Mouse (Mus musculus) hindbrain, embryonic 15.5 days (tissue): ENCODE results near the gene Polr1c. TPM values are rescaled to one million over a fixed set of nuclear protein-coding genes. Genes with fewer than 3 reads are reported as not detected.

Experiments used
- ATAC-seq: fragments of 200-750 bp; cut with Nextera tagmentation; 2 replicates; pipeline ENCODE4 v1.8.0; 2017; ENCODE audit warnings: low read depth, moderate number of reproducible peaks, moderate TSS enrichment; ENCODE audit not compliant: low FRiP score
- H3K27ac ChIP-seq: fragments of 300-500 bp; sonication (generic); replicated peaks from 2 replicates; pipeline ENCODE4 v1.5.1; 2015; ENCODE audit warnings: mild to moderate bottlenecking, inconsistent platforms
- H3K27me3 ChIP-seq: fragments of 300-500 bp; sonication (generic); 2 replicates; pipeline ENCODE4 v1.6.1; 2015; ENCODE audit warnings: control low read depth, inconsistent platforms
- H3K36me3 ChIP-seq: fragments of 300-500 bp; sonication (generic); 2 replicates; pipeline ENCODE4 v1.6.1; 2015; ENCODE audit warnings: control low read depth, inconsistent platforms
- H3K4me1 ChIP-seq: fragments of 300-500 bp; sonication (generic); replicated peaks from 2 replicates; pipeline ENCODE4 v1.6.1; 2015; ENCODE audit warnings: control low read depth, inconsistent platforms
- H3K4me2 ChIP-seq: fragments of 300-500 bp; sonication (generic); 2 replicates; pipeline ENCODE4 v1.6.1; 2015; ENCODE audit warnings: moderate library complexity, mild to moderate bottlenecking, inconsistent platforms
- H3K4me3 ChIP-seq: fragments of 300-500 bp; sonication (generic); 2 replicates; pipeline ENCODE4 v1.5.1; 2015; ENCODE audit warnings: mild to moderate bottlenecking, inconsistent platforms
- H3K9ac ChIP-seq: fragments of 300-500 bp; sonication (generic); 2 replicates; pipeline ENCODE4 v1.6.1; 2015; ENCODE audit warnings: inconsistent platforms
- H3K9me3 ChIP-seq: fragments of 300-500 bp; sonication (generic); 2 replicates; pipeline ENCODE4 v1.6.1; 2016; ENCODE audit warnings: control low read depth, inconsistent platforms
- WGBS: fragments of 180-500 bp; shearing (Covaris S2); methylation state at CpG from one replicate; pipeline ENCODE4 v1.1.7; 2015; 5-methylcytosine and 5-hydroxymethylcytosine counted together
- polyA plus RNA-seq: library from polyadenylated mRNA; unstranded; fragments of >200 nt; fragmentation: Nextera tagmentation; extraction: Ambion mirVana; gene quantifications from 2 replicates; pipeline ENCODE4 v1.2.1, GENCODE M21; 2015

Gene Polr1c
- polyA plus RNA-seq, 1 experiment from 2014 or later: 74.0 TPM

DNA sequence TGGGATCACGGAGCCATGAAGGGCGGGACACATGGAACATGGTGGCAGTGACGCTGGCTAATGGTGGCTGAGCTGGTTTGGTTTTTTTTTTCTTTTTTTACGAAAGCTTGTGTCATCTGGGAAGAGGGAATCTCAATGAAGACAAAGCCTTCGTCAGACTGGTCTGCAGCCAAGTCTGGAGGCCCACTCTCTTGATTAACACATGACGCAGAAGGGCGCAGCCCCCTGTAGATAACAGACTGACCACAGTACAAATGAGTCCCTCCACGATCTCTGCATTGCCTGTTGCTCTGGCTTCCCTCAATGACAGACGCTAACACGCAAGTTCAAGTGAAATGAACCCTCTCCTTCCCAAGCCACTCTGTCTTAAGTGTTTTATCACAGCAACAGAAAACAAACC, 27.7 kb upstream of the Polr1c start:
- Histone ChIP-seq H3K9me3 (no peaks in the 10 kb centered on the region), H3K27ac (no peak overlapping the region), H3K4me1 (no peaks in the 10 kb centered on the region), H3K4me3 (no peak overlapping the region), H3K36me3 (peaks cover 12% of the 10 kb centered on the region; the same call in 1 of the 2 replicates), H3K27me3 (no peaks in the 10 kb centered on the region), H3K9ac (no peak overlapping the region), H3K4me2 (no peak overlapping the region)
- no peak for ATAC-seq
- 90% methylated on average over 10 of the region's 10 CpGs for WGBS

DNA sequence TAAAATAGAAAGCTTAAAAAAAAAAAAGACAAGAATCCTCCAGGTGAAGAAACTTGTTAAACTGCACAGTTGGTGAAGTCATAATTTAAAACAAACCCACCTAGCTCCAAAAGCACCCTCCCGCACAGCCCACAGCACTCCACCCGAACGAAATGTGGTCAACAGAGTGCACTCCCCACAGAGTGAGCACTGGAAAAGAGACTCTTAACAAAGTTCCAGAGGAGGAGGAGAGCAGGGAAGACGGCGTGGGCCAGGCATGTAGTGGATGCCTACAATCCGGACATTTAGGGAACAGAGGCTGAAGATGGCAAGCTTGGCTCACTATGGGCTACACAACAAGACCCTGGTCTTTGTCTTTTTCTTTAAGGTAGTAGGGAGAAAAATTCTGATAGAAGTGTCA, 27.2 kb upstream of the Polr1c start:
- no peak overlapping the region for H3K9ac ChIP-seq
- 91% methylated on average over 6 of the region's 6 CpGs for WGBS
- no peak overlapping the region for H3K4me2 ChIP-seq
- H3K9me3 ChIP-seq: no peaks in the 10 kb centered on the region
- H3K27me3 ChIP-seq: no peaks in the 10 kb centered on the region
- no peak overlapping the region for H3K27ac ChIP-seq
- no peaks in the 10 kb centered on the region for H3K4me1 ChIP-seq
- no peak overlapping the region for H3K4me3 ChIP-seq
- ATAC-seq: no peak
- peaks cover 15% of the 10 kb centered on the region; the same call in 1 of the 2 replicates for H3K36me3 ChIP-seq

DNA sequence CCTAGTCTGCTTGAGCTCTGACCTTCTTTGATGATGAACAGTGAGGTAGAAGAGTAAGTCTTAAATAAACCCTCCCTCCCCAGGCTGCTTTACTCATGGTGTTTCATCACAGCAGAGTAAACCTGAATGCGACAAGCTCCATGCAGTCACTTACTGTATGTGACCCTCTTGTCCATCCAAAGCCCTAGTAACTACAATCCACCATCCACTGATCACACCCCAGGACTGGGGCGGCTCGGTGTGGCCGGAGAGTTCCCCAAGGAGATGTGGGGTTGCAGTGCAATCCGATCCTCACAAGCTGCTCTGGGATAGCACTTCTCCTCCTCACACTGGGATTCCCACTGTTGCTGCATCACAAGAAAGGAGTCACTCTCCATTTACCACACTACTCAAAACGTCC, 26.6 kb upstream of the Polr1c start:
- no peak overlapping the region for H3K4me2 ChIP-seq
- no peak for ATAC-seq
- H3K9me3 ChIP-seq: no peaks in the 10 kb centered on the region
- no peaks in the 10 kb centered on the region for H3K27me3 ChIP-seq
- no peak overlapping the region for H3K27ac ChIP-seq
- H3K4me3 ChIP-seq: no peak overlapping the region
- H3K36me3 ChIP-seq: peaks cover 15% of the 10 kb centered on the region; the same call in 1 of the 2 replicates
- H3K9ac ChIP-seq: no peak overlapping the region
- H3K4me1 ChIP-seq: no peaks in the 10 kb centered on the region
- WGBS: 81% methylated on average over 6 of the region's 6 CpGs

DNA sequence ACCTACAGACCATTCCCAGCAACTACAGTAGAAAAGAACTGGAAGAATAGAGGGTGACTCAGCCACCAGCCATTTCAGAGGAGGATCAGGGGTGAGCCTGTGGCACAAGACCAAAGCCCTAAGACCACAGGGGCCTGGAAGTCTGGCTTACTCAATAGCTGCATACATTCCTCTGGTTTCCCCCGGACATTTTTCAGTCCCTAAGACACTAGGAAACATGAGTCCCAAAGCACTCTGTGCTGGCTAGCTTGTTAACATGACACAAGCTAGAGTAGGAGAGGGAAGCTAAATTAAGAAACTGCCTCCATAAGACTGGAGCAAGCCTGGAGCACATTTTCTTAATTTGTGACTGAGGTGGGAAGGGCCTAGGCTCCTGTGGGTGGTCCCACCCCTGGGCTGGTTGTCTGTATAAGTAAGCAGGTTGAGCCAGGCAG, 26.0 kb upstream of the Polr1c start:
- no peaks in the 10 kb centered on the region for H3K9me3 ChIP-seq
- no peak for ATAC-seq
- 77% methylated on average over 1 of the region's 1 CpGs for WGBS
- peaks cover 11% of the 10 kb centered on the region; the same call in 1 of the 2 replicates for H3K36me3 ChIP-seq
- H3K27me3 ChIP-seq: no peaks in the 10 kb centered on the region
- no peak overlapping the region for H3K27ac ChIP-seq
- no peak overlapping the region for H3K4me2 ChIP-seq
- no peak overlapping the region for H3K9ac ChIP-seq
- no peaks in the 10 kb centered on the region for H3K4me1 ChIP-seq
- no peak overlapping the region for H3K4me3 ChIP-seq

DNA sequence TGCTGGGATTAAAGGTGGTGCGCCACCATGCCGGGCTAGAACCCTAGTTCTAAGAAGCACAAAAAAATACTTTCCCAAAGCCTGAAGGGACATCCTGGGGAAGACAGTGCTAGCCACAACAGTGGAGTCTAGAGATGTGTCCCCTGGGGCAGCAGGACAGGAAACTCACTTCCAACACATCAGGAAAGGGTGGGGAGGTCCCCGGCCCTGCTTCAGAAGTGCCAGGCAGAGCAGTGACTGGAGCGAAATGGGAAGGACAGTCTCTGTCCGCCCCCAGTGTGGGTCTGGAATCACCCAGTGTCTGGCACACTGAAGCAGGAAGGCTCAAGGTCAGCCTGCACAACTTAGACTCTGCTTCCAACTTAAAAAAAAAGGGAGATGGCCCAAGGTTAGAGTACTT, 24.8 kb upstream of the Polr1c start:
- H3K4me3 ChIP-seq: no peak overlapping the region
- no peaks in the 10 kb centered on the region for H3K27me3 ChIP-seq
- no peak overlapping the region for H3K4me2 ChIP-seq
- H3K4me1 ChIP-seq: no peaks in the 10 kb centered on the region
- whole genome bisulfite sequencing: 87% methylated on average over 5 of the region's 5 CpGs
- 0 out of 2 replicates have a peak, but pooled peaks cover 7% of the 10 kb centered on the region for H3K36me3 ChIP-seq
- H3K9ac ChIP-seq: no peak overlapping the region
- no peak overlapping the region for H3K27ac ChIP-seq
- ATAC-seq: no peak
- H3K9me3 ChIP-seq: no peaks in the 10 kb centered on the region

DNA sequence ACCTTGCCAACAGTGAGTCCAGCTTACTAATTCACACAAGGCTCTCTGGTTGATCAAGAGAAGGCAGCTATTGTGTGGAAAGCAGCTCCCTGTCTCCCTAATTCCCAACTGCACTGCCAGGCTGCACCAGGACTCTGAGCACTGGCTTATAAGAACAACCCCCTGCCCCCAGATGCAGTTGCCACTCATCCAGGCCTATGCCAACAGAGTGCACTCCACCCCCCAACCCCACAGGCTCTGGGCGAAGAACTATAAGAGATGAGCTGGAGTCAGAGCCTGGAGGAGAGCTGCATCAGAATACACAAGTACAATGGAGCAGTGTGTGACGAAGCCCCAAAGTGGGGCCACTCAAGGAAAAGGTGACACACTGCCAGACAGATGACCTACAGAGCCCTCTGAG, 24.2 kb upstream of the Polr1c start:
- no peaks in the 10 kb centered on the region for H3K9me3 ChIP-seq
- no peak overlapping the region for H3K4me3 ChIP-seq
- no peaks in the 10 kb centered on the region for H3K4me1 ChIP-seq
- H3K27ac ChIP-seq: no peak overlapping the region
- H3K27me3 ChIP-seq: no peaks in the 10 kb centered on the region
- H3K36me3 ChIP-seq: 0 out of 2 replicates have a peak, but pooled peaks cover 7% of the 10 kb centered on the region
- no peak overlapping the region for H3K9ac ChIP-seq
- no peak for ATAC-seq
- no peak overlapping the region for H3K4me2 ChIP-seq
- 90% methylated on average over 2 of the region's 2 CpGs for WGBS

DNA sequence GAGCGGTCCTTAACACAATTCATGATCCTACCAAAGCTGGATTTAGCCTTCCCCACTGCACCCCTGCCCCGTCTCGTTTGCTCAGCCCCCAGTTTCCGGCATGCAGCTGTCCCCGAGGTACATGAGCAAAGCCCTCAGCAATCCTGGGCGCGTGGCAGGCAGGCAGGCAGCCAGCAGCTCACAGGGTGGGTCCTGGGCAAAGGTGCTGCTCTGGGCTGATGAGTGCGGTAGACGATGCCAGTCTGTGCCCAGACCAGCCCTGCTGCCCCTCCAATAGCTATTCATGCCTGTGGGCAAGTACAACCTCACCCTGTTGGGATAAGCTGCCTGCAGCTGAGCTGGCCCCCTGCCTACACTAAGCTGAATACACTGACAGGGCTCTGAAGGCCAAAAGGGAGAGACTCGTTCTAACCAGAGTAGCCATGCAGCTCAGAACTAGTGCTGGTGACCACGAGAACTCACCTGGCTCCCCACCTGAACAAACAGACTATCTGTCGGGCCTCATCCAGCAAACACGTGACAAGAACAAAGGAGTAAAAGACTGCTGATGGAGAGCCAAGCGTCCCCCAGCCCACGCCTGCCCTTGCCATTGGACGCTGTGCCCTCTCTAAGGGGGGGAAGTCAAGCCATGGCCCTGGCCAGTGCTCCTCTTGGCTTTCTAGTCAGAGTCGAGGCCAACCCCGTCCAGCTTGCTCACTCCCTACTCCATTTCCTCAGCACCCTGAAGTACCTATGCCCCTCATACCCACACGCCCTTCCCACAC, 22.1 kb upstream of the Polr1c start:
- H3K4me1 ChIP-seq: no peaks in the 10 kb centered on the region
- H3K4me2 ChIP-seq: no peak overlapping the region
- H3K4me3 ChIP-seq: no peak overlapping the region
- H3K27ac ChIP-seq: no peak overlapping the region
- no peaks in the 10 kb centered on the region for H3K27me3 ChIP-seq
- no peak overlapping the region for H3K9ac ChIP-seq
- H3K9me3 ChIP-seq: no peaks in the 10 kb centered on the region
- ATAC-seq: no peak
- H3K36me3 ChIP-seq: 0 out of 2 replicates have a peak, but pooled peaks cover 7% of the 10 kb centered on the region
- 88% methylated on average over 19 of the region's 19 CpGs for WGBS

DNA sequence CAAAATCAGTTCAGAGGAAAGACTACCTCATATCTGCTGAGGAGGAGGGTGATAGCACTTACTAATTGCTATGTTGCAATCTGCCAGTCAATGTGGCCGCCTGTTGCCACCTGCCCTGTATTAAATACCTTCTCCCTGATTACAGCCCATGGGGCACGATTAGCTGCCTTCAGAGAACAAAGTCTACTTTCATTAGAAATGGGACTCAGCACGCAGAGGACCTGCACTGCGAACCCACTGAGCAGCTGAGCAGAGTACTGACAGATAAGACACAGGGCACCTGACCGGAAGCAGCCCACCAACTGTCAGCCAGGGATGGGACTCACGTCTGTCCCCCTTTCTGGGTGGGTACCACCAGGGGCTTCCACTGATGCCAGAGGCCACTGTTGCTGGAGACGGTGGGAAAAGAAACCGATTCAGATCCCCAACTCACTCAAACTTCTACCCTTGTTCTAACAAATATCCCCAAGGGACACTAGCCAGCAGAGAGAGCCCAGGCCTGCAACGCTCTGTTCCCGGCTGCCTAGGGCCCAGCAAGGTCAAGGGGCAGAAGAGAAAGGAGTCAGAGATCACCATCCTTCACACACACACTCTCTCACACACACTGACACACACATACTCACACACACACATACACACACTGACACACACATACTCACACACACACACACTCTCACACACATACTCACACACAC, 20.3 kb upstream of the Polr1c start:
- Histone ChIP-seq H3K36me3 (0 out of 2 replicates have a peak, but pooled peaks cover 21% of the 10 kb centered on the region), H3K9ac (no peak overlapping the region), H3K4me3 (no peak overlapping the region), H3K4me2 (no peak overlapping the region), H3K9me3 (no peaks in the 10 kb centered on the region), H3K27me3 (no peaks in the 10 kb centered on the region), H3K27ac (no peak overlapping the region), H3K4me1 (no peaks in the 10 kb centered on the region)
- 85% methylated on average over 10 of the region's 10 CpGs for WGBS
- no peak for ATAC-seq

DNA sequence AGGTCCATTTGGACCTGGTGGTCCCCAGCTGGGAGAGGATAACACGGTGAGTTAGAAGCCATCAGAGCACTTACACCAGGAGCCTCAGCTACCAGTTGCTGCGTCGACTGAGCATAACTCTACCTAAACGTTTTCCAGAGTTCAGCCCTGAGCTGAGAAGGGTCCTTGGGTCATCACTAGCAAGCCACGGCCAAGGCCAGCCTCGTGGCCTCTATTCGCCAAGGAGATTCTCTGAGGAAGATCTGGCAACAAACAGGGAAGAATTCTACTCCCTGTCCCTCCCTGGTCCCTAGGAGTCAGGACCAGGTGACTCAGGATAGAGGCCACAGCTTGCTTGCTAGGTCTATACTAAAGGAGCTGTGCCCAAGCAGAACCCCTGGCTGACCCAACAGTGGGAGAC, 19.7 kb upstream of the Polr1c start:
- Histone ChIP-seq H3K36me3 (peaks cover 27% of the 10 kb centered on the region; the same call in 1 of the 2 replicates), H3K27me3 (no peaks in the 10 kb centered on the region), H3K4me2 (no peak overlapping the region), H3K9me3 (no peaks in the 10 kb centered on the region), H3K4me3 (no peak overlapping the region), H3K9ac (no peak overlapping the region), H3K4me1 (no peaks in the 10 kb centered on the region), H3K27ac (no peak overlapping the region)
- WGBS: 85% methylated on average over 7 of the region's 7 CpGs
- no peak for ATAC-seq

DNA sequence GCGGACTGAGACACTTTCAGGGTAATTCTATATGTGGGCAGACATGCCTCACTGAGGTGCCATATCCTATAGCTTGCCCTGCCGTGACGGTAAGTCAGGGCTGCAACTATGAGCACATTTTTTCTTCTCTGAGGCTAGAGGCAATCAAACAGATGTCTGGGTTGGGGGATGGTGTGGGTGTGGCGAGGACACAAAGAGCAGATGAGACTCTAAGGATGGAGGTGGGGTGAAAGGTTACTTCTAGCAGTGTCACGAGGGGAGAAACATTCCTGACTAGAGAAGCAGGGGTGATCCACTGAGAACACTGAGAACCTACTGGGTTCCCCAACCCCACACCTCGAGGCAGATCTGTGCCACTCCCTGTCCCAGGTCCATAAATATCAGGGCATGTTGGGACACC, 19.1 kb upstream of the Polr1c start:
- Histone ChIP-seq H3K9ac (no peak overlapping the region), H3K4me3 (no peak overlapping the region), H3K27ac (no peak overlapping the region), H3K27me3 (no peaks in the 10 kb centered on the region), H3K4me1 (no peaks in the 10 kb centered on the region), H3K9me3 (no peaks in the 10 kb centered on the region), H3K4me2 (no peak overlapping the region), H3K36me3 (peaks cover 32% of the 10 kb centered on the region; the same call in 1 of the 2 replicates)
- no peak for ATAC-seq
- 77% methylated on average over 6 of the region's 6 CpGs for WGBS

DNA sequence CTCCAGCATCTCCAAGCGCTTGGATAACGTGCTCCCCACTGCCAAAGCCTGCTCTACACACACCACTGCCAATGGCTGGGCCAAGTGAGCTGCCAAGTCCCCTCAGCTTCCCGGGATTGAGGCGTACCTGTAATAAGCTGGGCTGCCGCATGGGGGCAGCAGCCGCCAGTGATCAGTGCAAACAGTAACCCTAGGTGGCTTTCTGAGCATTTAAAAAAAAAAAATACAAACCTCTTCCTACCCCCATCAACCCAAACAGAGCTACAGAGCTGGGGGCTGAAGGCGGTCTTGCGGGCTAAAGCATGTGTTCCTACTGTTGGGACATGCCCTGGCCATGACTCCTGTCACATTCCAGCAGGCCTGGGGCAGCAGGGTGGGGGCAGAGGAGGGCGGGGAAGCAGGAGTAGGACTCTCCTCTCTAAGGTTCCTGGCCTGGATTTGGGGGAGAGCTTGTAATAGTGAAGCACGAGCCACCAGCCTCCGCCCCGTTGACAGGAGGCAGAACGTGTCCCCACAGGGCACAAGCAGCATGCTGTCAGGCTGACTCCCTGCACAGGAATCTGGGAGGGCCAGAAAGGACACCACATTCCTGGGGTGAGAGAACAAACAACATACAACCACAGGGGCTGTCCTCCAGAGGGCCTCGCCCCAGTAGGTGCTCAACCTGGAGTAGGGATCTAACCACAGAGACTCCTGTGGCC, 18.2 kb upstream of the Polr1c start:
- Histone ChIP-seq H3K36me3 (peaks cover 28% of the 10 kb centered on the region; the same call in 1 of the 2 replicates), H3K4me3 (no peak overlapping the region), H3K4me1 (no peaks in the 10 kb centered on the region), H3K27ac (no peak overlapping the region), H3K9me3 (no peaks in the 10 kb centered on the region), H3K4me2 (no peak overlapping the region), H3K9ac (no peak overlapping the region), H3K27me3 (no peaks in the 10 kb centered on the region)
- WGBS: 29% methylated on average over 14 of the region's 14 CpGs
- ATAC-seq: peak; percentile 52

DNA sequence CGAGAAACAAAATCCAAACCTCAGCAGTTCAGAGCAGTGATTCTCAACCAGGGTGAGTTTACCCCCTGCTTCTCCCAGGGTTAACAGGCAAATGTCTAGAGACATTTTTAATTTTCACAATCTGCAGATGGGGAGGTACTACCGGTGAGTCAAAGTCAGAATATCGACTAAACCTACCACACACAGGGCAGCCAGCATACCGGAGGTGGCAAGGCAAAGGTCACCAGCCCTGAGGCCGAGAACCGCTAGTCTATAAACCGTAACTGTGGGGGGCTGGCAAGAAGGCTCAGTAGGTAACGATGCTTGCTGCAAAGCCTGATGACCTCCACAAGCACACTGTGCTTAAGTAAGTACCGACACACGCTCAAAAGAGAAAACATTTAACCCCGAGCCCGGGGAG, 17.6 kb upstream of the Polr1c start:
- no peak; the same call in 1 of the 2 replicates for ATAC-seq
- H3K27ac ChIP-seq: no peak overlapping the region
- H3K4me2 ChIP-seq: no peak overlapping the region
- no peaks in the 10 kb centered on the region for H3K4me1 ChIP-seq
- no peaks in the 10 kb centered on the region for H3K9me3 ChIP-seq
- H3K4me3 ChIP-seq: no peak overlapping the region
- no peak overlapping the region for H3K9ac ChIP-seq
- 87% methylated on average over 12 of the region's 12 CpGs for WGBS
- H3K27me3 ChIP-seq: no peaks in the 10 kb centered on the region
- peaks cover 28% of the 10 kb centered on the region; the same call in 1 of the 2 replicates for H3K36me3 ChIP-seq
